Mouse (Mus musculus) hindbrain, embryonic 12.5 days (tissue): Measurements from ENCODE around the gene Olfr728. TPM values are rescaled to one million over a fixed set of nuclear protein-coding genes. Genes with fewer than 3 reads are reported as not detected.

Source experiments
- ATAC-seq: fragments of 200-750 bp; cut with Nextera tagmentation; 2 replicates; pipeline ENCODE4 v1.8.0; 2017; ENCODE audit warnings: moderate TSS enrichment; ENCODE audit not compliant: low FRiP score
- H3K27ac ChIP-seq: fragments of 300-500 bp; sonication (generic); 2 replicates; pipeline ENCODE4 v1.5.1; 2016; ENCODE audit warnings: mild to moderate bottlenecking
- H3K27me3 ChIP-seq: fragments of 300-500 bp; sonication (generic); 2 replicates; pipeline ENCODE4 v1.6.1; 2016; ENCODE audit warnings: mild to moderate bottlenecking
- H3K36me3 ChIP-seq: fragments of 300-500 bp; sonication (generic); 2 replicates; pipeline ENCODE4 v1.6.1; 2016; ENCODE audit warnings: mild to moderate bottlenecking
- H3K4me1 ChIP-seq: fragments of 300-500 bp; sonication (generic); 2 replicates; pipeline ENCODE4 v1.6.1; 2016
- H3K4me2 ChIP-seq: fragments of 300-500 bp; sonication (generic); replicated peaks from 2 replicates; pipeline ENCODE4 v1.6.1; 2016; ENCODE audit warnings: mild to moderate bottlenecking
- H3K4me3 ChIP-seq: fragments of 300-500 bp; sonication (generic); 2 replicates; pipeline ENCODE4 v1.5.1; 2016; ENCODE audit warnings: mild to moderate bottlenecking
- H3K9ac ChIP-seq: fragments of 300-500 bp; sonication (generic); 2 replicates; pipeline ENCODE4 v1.6.1; 2016; ENCODE audit warnings: mild to moderate bottlenecking, moderate library complexity
- H3K9me3 ChIP-seq: fragments of 300-500 bp; sonication (generic); replicated peaks from 2 replicates; pipeline ENCODE4 v1.6.1; 2016; ENCODE audit warnings: mild to moderate bottlenecking
- WGBS: fragments of 180-500 bp; shearing (Covaris S2); methylation state at CpG from one replicate; pipeline ENCODE4 v1.1.7; 2016; 5-methylcytosine and 5-hydroxymethylcytosine counted together
- polyA plus RNA-seq: library from polyadenylated mRNA; unstranded; fragments of >200 nt; fragmentation: Nextera tagmentation; extraction: Ambion mirVana; gene quantifications from 2 replicates; pipeline ENCODE4 v1.2.1, GENCODE M21; 2016

Gene Olfr728
- polyA plus RNA-seq: not detected in 2 replicates

GRCm38 (mm10) chr14:50142580-50142979 is at the start of gene Olfr728:
Gene Olfr728 (minus strand): TSS chr14:50142680.
- Histone ChIP-seq H3K9ac (no peak within 1 kb of the TSS), H3K36me3 (no peaks in the 10 kb centered on the region), H3K27ac (no peak within 1 kb of the TSS), H3K9me3 (no peaks in the 10 kb centered on the region), H3K4me3 (no peak within 1 kb of the TSS), H3K27me3 (no peaks in the 10 kb centered on the region), H3K4me1 (no peaks in the 10 kb centered on the region), H3K4me2 (no peak within 1 kb of the TSS)
- WGBS: 95% methylated on average over 5 of the region's 5 CpGs
- no peak for ATAC-seq

GRCm38 (mm10) chr14:50188098-50188497 is 45.6 kb upstream of the Olfr728 start, which contains the start of gene Olfr730:
Gene Olfr730 (minus strand): TSS chr14:50188198.
- Histone ChIP-seq H3K36me3 (no peaks in the 10 kb centered on the region), H3K4me1 (no peaks in the 10 kb centered on the region), H3K9me3 (no peaks in the 10 kb centered on the region), H3K9ac (no peak within 1 kb of the TSS), H3K4me2 (no peak within 1 kb of the TSS), H3K27me3 (no peaks in the 10 kb centered on the region), H3K27ac (no peak within 1 kb of the TSS), H3K4me3 (no peak within 1 kb of the TSS)
- 64% methylated on average over 1 of the region's 1 CpGs for WGBS
- no peak for ATAC-seq

GRCm38 (mm10) chr14:50152810-50153209 is 10.3 kb upstream of the Olfr728 start, which contains the start of gene Olfr729:
Gene Olfr729 (minus strand): TSS chr14:50152910.
- H3K27me3 ChIP-seq: no peaks in the 10 kb centered on the region
- no peaks in the 10 kb centered on the region for H3K4me1 ChIP-seq
- no peak within 1 kb of the TSS for H3K4me2 ChIP-seq
- no peak for ATAC-seq
- H3K4me3 ChIP-seq: no peak within 1 kb of the TSS
- no peak within 1 kb of the TSS for H3K9ac ChIP-seq
- H3K36me3 ChIP-seq: no peaks in the 10 kb centered on the region
- H3K27ac ChIP-seq: no peak within 1 kb of the TSS
- no peaks in the 10 kb centered on the region for H3K9me3 ChIP-seq

DNA sequence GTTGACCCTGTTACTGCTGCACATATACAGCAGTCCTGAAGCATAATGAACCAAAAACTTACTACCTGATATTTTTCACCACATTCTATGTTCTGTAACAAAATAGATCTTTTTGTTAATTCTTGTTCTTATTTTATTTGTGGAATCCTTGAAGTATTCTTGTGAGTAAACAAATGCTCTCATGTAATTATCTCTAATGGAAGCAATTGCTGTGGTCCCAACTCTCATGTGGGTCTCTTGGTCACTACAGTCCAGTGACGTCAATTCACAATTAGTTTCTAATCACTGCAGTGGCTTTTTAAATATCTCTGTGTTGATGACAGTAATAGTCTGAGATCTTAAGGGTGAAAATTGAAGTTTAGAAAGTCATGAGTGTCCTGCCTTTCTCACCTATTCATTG is 19.6 kb downstream of the Olfr728 start, which contains the start of gene Olfr727:
TSS of gene Olfr727 (plus strand) at position 301 of the 400 bp plus-strand sequence.
- Histone ChIP-seq H3K27ac (no peak within 1 kb of the TSS), H3K4me1 (no peaks in the 10 kb centered on the region), H3K9me3 (no peaks in the 10 kb centered on the region), H3K36me3 (no peaks in the 10 kb centered on the region), H3K27me3 (no peaks in the 10 kb centered on the region), H3K4me2 (no peak within 1 kb of the TSS), H3K4me3 (no peak within 1 kb of the TSS), H3K9ac (no peak within 1 kb of the TSS)
- ATAC-seq: no peak
- WGBS: 86% methylated on average over 1 of the region's 1 CpGs

GRCm38 (mm10) chr14:50090853-50091252 is 51.6 kb downstream of the Olfr728 start, which contains the start of gene Olfr726:
Gene Olfr726 (minus strand): TSS chr14:50090953.
- Histone ChIP-seq H3K4me2 (no peak within 1 kb of the TSS), H3K9me3 (no peaks in the 10 kb centered on the region), H3K9ac (no peak within 1 kb of the TSS), H3K4me3 (no peak within 1 kb of the TSS), H3K4me1 (no peaks in the 10 kb centered on the region), H3K27ac (no peak within 1 kb of the TSS), H3K27me3 (no peaks in the 10 kb centered on the region), H3K36me3 (no peaks in the 10 kb centered on the region)
- WGBS: 87% methylated on average over 1 of the region's 1 CpGs
- ATAC-seq: no peak

Other genes starting within 250 kb of the Olfr728 start
- gene Olfr722, start 240.7 kb downstream of the Olfr728 start, polyA plus RNA-seq: not detected in 2 replicates
- not detected in 2 replicates for gene Olfr723, start 210.9 kb downstream of the Olfr728 start, polyA plus RNA-seq
- gene Olfr724, start 179.4 kb downstream of the Olfr728 start, polyA plus RNA-seq: not detected in 2 replicates
- not detected in 2 replicates for gene Olfr725, start 102.3 kb downstream of the Olfr728 start, polyA plus RNA-seq
- gene Olfr726, start 51.7 kb downstream of the Olfr728 start, polyA plus RNA-seq: not detected in 2 replicates
- not detected in 2 replicates for gene Olfr727, start 19.5 kb downstream of the Olfr728 start, polyA plus RNA-seq
- gene Olfr729, start 10.2 kb upstream of the Olfr728 start, polyA plus RNA-seq: not detected in 2 replicates
- not detected in 2 replicates for gene Olfr730, start 45.5 kb upstream of the Olfr728 start, polyA plus RNA-seq
- gene Olfr731, start 99.2 kb upstream of the Olfr728 start, polyA plus RNA-seq: not detected in 2 replicates
- gene Olfr732, start 141.5 kb upstream of the Olfr728 start, polyA plus RNA-seq: not detected in 2 replicates
- gene Olfr733, start 158.8 kb upstream of the Olfr728 start, polyA plus RNA-seq: not detected in 2 replicates
- not detected in 2 replicates for gene Olfr734, start 184.1 kb upstream of the Olfr728 start, polyA plus RNA-seq
- not detected in 2 replicates for gene Olfr735, start 206.2 kb upstream of the Olfr728 start, polyA plus RNA-seq
- not detected in 2 replicates for gene Tlr11, start 215.2 kb upstream of the Olfr728 start, polyA plus RNA-seq
- not detected in 2 replicates for gene Olfr736, start 238.5 kb upstream of the Olfr728 start, polyA plus RNA-seq